Mouse (Mus musculus) heart, embryonic 16.5 days (tissue): ENCODE results near the gene Gspt1. TPM values are rescaled to one million over a fixed set of nuclear protein-coding genes. Genes with fewer than 3 reads are reported as not detected.
A peak's percentile ranks its signal among the peaks of the same experiment; 100 is the strongest.

Experiments used
- ATAC-seq: fragments of 200-750 bp; cut with Nextera tagmentation; replicated peaks from 2 replicates; pipeline ENCODE4 v1.8.0; 2017; ENCODE audit warnings: moderate number of reproducible peaks; ENCODE audit not compliant: insufficient read depth, low FRiP score; ENCODE audit errors: extremely low read depth
- H3K27ac ChIP-seq: fragments of 300-500 bp; sonication (generic); 2 replicates; pipeline ENCODE4 v1.5.1; 2014; ENCODE audit warnings: mild to moderate bottlenecking, low read length, control low read depth, moderate library complexity
- H3K27me3 ChIP-seq: fragments of 300-500 bp; sonication (generic); 2 replicates; pipeline ENCODE4 v1.6.1; 2014; ENCODE audit warnings: low read length, mixed read lengths; ENCODE audit not compliant: control insufficient read depth, insufficient read depth
- H3K36me3 ChIP-seq: fragments of 300-500 bp; sonication (generic); 2 replicates; pipeline ENCODE4 v1.6.1; 2014; ENCODE audit not compliant: control insufficient read depth, insufficient read depth
- H3K4me1 ChIP-seq: fragments of 300-500 bp; sonication (generic); 2 replicates; pipeline ENCODE4 v1.6.1; 2014; ENCODE audit warnings: low read length, mixed read lengths; ENCODE audit not compliant: control insufficient read depth, insufficient read depth
- H3K4me2 ChIP-seq: fragments of 300-500 bp; sonication (generic); 2 replicates; pipeline ENCODE4 v1.6.1; 2014; ENCODE audit warnings: low read depth, mild to moderate bottlenecking, control low read depth, low read length
- H3K4me3 ChIP-seq: fragments of 300-500 bp; sonication (generic); 2 replicates; pipeline ENCODE4 v1.5.1; 2014; ENCODE audit warnings: mild to moderate bottlenecking, control low read depth, low read length
- H3K9ac ChIP-seq: fragments of 300-500 bp; sonication (generic); 2 replicates; pipeline ENCODE4 v1.6.1; 2014; ENCODE audit warnings: low read length, control low read depth
- H3K9me3 ChIP-seq: fragments of 300-500 bp; sonication (generic); replicated peaks from 2 replicates; pipeline ENCODE4 v1.6.1; 2016; ENCODE audit warnings: low read length; ENCODE audit not compliant: control insufficient read depth
- WGBS: fragments of 180-500 bp; shearing (Covaris S2); extraction: QIAGEN DNeasy Blood & Tissue Kit; methylation state at CpG from one replicate; pipeline ENCODE4 v1.1.7; 2014; 5-methylcytosine and 5-hydroxymethylcytosine counted together
- microRNA counts: library from miRNA; unstranded; fragments of <30 nt; microRNA quantifications from one replicate; lab custom pipeline; 2016
- microRNA-seq: library from miRNA; unstranded; fragments of <30 nt; microRNA quantifications from one replicate; pipeline ENCODE4, GENCODE M21; 2017
- polyA plus RNA-seq: library from polyadenylated mRNA; unstranded; fragments of >200 nt; fragmentation: Nextera tagmentation; extraction: Ambion mirVana; gene quantifications from 2 replicates; pipeline ENCODE4 v1.2.1, GENCODE M21; 2015

The Gspt1 gene
- polyA plus RNA-seq, 1 experiment from 2014 or later, result 42.6 TPM

DNA sequence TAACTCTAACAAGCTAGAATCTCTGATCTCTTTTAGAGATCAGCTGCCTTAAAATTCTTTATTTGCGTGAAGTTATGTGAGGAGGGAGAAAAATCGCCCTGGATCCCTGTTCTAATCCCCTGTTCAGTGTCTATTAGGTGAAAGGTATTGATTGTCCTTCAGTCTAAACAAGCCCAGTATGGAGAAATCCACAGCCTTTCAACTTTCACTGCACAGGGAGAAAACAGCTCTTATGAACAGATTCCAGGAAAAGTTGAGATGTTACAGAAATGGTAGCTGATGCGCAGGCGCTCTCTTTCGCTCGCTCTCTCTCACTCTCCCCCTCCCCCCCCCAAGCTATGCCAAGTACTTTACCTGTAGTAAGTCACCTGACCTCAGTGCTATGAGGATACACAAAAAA, 82.4 kb downstream of the Gspt1 start:
- no peak overlapping the region for H3K4me3 ChIP-seq
- no peak overlapping the region for H3K27ac ChIP-seq
- no peaks in the 10 kb centered on the region for H3K9me3 ChIP-seq
- no peak for ATAC-seq
- H3K27me3 ChIP-seq, result no peaks in the 10 kb centered on the region
- no peak overlapping the region for H3K9ac ChIP-seq
- no peaks in the 10 kb centered on the region for H3K36me3 ChIP-seq
- no peak overlapping the region for H3K4me2 ChIP-seq
- WGBS, result 87% methylated on average over 6 of the region's 6 CpGs
- peaks cover 9% of the 10 kb centered on the region; the same call in 1 of the 2 replicates for H3K4me1 ChIP-seq

MicroRNAs within 50 kb of the gene (microRNA counts, 519-probe panel; counts per million panel counts)
- 2,253 counts per million, percentile 41 among the panel's probes with 10 or more counts for microRNA mmu-miR-1945 (lab: Ali Mortazavi, UCI)

Small RNAs within 50 kb of the gene (microRNA-seq; reads per million reads assigned to microRNA genes)
- 3.3 reads per million, percentile 12 among the genes with 10 or more reads in this experiment for gene Mir1945

Other genes with a start within 250 kb of the Gspt1 start
- 42.2 and 49.2 TPM in 2 replicates for gene Snn, start 193.4 kb downstream of the Gspt1 start, polyA plus RNA-seq
- gene Litaf, start 188.2 kb downstream of the Gspt1 start, polyA plus RNA-seq, result 76.6 and 78.7 TPM in 2 replicates
- 28.6 and 29.6 TPM in 2 replicates for gene Txndc11, start 119.7 kb downstream of the Gspt1 start, polyA plus RNA-seq
- 66.8 and 79.1 TPM in 2 replicates for gene Zc3h7a, start 77.9 kb downstream of the Gspt1 start, polyA plus RNA-seq
- gene Rsl1d1, start 51.0 kb downstream of the Gspt1 start, polyA plus RNA-seq, result 113 and 144 TPM in 2 replicates
- gene Tnfrsf17, start 59.5 kb upstream of the Gspt1 start, polyA plus RNA-seq, result not detected in 2 replicates
- gene Snx29, start 68.6 kb upstream of the Gspt1 start, polyA plus RNA-seq, result 7.2 and 8.2 TPM in 2 replicates